8 mouse cellular contexts compared by ENCODE assay signal in the genomic region with DNA sequence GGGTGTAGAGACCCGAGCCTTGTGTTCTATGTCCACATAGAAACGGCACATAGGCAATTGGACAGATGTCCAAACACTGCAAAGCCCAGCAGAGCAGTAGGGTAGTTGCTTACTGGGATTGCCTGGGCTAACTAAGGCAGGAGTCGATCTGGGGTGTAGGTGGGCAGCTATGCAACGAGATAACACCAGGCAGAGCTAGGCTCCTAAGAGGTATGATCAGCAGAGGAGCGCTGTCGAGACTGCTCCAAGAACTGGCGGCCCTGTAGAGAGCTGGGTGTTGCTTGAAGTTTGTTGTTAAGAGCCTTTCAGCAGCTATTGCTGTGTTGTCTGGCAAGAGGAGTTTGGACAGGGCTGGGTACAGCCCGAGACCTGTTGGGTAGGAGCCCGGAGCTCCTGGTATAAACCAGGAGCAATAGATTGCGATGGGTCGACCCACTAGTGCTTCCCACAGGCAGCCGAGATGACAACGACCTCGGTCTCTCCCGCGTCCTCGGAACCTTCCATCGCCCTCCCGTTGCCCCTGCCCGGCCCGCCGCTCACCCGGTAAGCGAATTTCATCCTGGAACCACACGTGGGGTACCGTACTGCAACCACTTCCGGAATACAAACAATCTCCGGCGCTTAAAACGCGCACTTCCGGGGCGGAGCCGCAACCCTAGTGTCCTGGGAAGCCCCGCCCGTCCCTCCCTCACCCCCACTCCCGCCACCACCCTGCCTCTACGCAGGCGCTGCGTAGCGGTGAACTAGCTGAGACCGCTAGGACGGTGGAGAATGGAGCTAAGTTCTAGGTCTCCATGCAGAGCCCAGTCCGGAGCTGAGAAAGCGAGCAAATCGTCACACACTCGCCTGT. TPM values are rescaled to one million over a fixed set of nuclear protein-coding genes. Genes with fewer than 3 reads are reported as not detected.
DNase-seq lines count a peak whose midpoint lies in the region; ATAC-seq lines count a peak whose summit lies in the region.

A gene (minus strand): TSS at position 619 of the 850 bp plus-strand sequence.

- peak within 1 kb of the TSS; percentile 89 for H3K4me3 ChIP-seq in intestine, embryonic 14.5 days (ENCODE audit: low read depth, low read length)

- H3K36me3 ChIP-seq in intestine, embryonic 14.5 days (ENCODE audit: control insufficient read depth, insufficient read depth, low read length): peaks cover 57% of the 10 kb centered on the region

- 1% methylated on average over 47 of the region's 47 CpGs for WGBS in intestine, embryonic 14.5 days

- no peaks in the 10 kb centered on the region for H3K27me3 ChIP-seq in intestine, embryonic 14.5 days (replicated peaks; ENCODE audit: control insufficient read depth, insufficient read depth, low read length)

- no peaks in the 10 kb centered on the region for H3K9me3 ChIP-seq in intestine, embryonic 14.5 days (ENCODE audit: control insufficient read depth, low read length)

- intact Hi-C loops in gastrocnemius, postnatal 14 days (cut with DNase I; ENCODE audit: low total_unique reads): no loop called here
- intact Hi-C loops in left cerebral cortex, postnatal 14 days (cut with DNase I): loop anchor here (5.0 kb wide), 1 partner anchor 213 kb away; no protein-coding TSS in a partner anchor

- peak; percentile 94 for ATAC-seq in intestine, embryonic 14.5 days (replicated peaks; ENCODE audit: low FRiP score, low TSS enrichment, low read depth)

- peak within 1 kb of the TSS; percentile 65 for H3K9ac ChIP-seq in intestine, embryonic 14.5 days (ENCODE audit: low read length)

- peak; percentile 90 to 96 for DNase-seq in adrenal gland, adult (ENCODE audit: inconsistent age in 2 of 2, low spot score in 1 of 2)
- peak; percentile 98 for DNase-seq in embryo, embryonic 10.5 days (ENCODE audit: low spot score)
- DNase-seq in gastrocnemius, postnatal 14 days: peak; percentile 90
- DNase-seq in intestine, embryonic 14.5 days (ENCODE audit: low spot score): peak; percentile 93
- peak; percentile 91 to 92 for DNase-seq in left cerebral cortex, postnatal 14 days (ENCODE audit: low spot score in 2 of 2)
- peak; percentile 95 for DNase-seq in mesoderm, embryonic 11.5 days (ENCODE audit: low read depth, low spot score)
- DNase-seq in right cerebral cortex, postnatal 36 days (ENCODE audit: low spot score in 2 of 2): peak; percentile 89 to 91
- peak; percentile 90 for DNase-seq in yolk sac, embryonic 10.5 days (ENCODE audit: low spot score)

- peaks cover 7% of the 10 kb centered on the region for H3K4me1 ChIP-seq in intestine, embryonic 14.5 days (replicated peaks; ENCODE audit: control insufficient read depth, insufficient read depth, low read length)

- peak within 1 kb of the TSS; percentile 70; the same call in 1 of the 2 replicates for H3K27ac ChIP-seq in intestine, embryonic 14.5 days (ENCODE audit: low read depth)

- H3K4me2 ChIP-seq in intestine, embryonic 14.5 days (ENCODE audit: low read length): peak within 1 kb of the TSS; percentile 96

RNA-seq across cellular contexts. Expression of the gene that starts here (rescaled TPM):
- total RNA-seq in gastrocnemius, postnatal 14 days (2021): 1 to 10 TPM; 8.2 to 8.8 TPM
- 19.0 and 21.5 TPM in 2 replicates for polyA plus RNA-seq in intestine, embryonic 14.5 days (2014; fragmentation: Nextera tagmentation; extraction: Ambion mirVana)
- total RNA-seq in left cerebral cortex, postnatal 14 days (2021): 10 to 100 TPM; 16.4 to 17.3 TPM

Comparison
In these comparisons a context has a peak if more than half of its experiments do, and no peak if none do; other contexts are left out.
1. Peak in every context shown above with its lines: DNase-seq, ATAC-seq, H3K4me3 ChIP-seq and H3K27ac ChIP-seq.